Mouse (Mus musculus) frontal cortex, postnatal 36 days (tissue): Measurements from ENCODE around the gene Pcdh19.
A peak's percentile ranks its signal among the peaks of the same experiment; 100 is the strongest.
"Not testable (repeated sequence)": the region's sequence is repeated elsewhere in the genome, so short reads cannot be mapped to it uniquely, and the experiment has no call there.

ENCODE experiments used
- DNase-seq, 2 experiments: peaks; one replicate each; pipeline ENCODE4 v3.0.0; 2022; ENCODE audit warnings: low spot score in 2 of 2

Pcdh19 gene

GRCm38 (mm10) chrX:133688840-133689239 lies at the start of gene Pcdh19:
Gene Pcdh19, minus strand, starts transcription at chrX:133688987.
- peak; percentile 78 to 81 for DNase-seq

- no peak for DNase-seq
Observed at GRCm38 (mm10) chrX:133735871-133736270, 47.1 kb upstream of the Pcdh19 start.

GRCm38 (mm10) chrX:133734984-133735383 lies 46.2 kb upstream of the Pcdh19 start:
- DNase-seq = peak in 1 of 2 experiments; percentile 19

- DNase-seq = no peak
Observed at GRCm38 (mm10) chrX:133721517-133721916, 32.7 kb upstream of the Pcdh19 start.

GRCm38 (mm10) chrX:133710621-133711020 lies 21.8 kb upstream of the Pcdh19 start:
- DNase-seq = no peak

- DNase-seq = no peak
Observed at GRCm38 (mm10) chrX:133702902-133703301, 14.1 kb upstream of the Pcdh19 start.

- DNase-seq = not testable (repeated sequence)
Observed at GRCm38 (mm10) chrX:133697871-133698270, 9.1 kb upstream of the Pcdh19 start.

- no peak for DNase-seq
Observed at GRCm38 (mm10) chrX:133696461-133696860, 7.7 kb upstream of the Pcdh19 start.

- no peak for DNase-seq
Observed at GRCm38 (mm10) chrX:133693037-133693760, 4.4 kb upstream of the Pcdh19 start.

GRCm38 (mm10) chrX:133692392-133692790 lies 3.6 kb upstream of the Pcdh19 start:
- DNase-seq = no peak

GRCm38 (mm10) chrX:133691581-133692391 lies 3.0 kb upstream of the Pcdh19 start:
- peak in 1 of 2 experiments; percentile 68 for DNase-seq

GRCm38 (mm10) chrX:133690822-133691221 lies 2.0 kb upstream of the Pcdh19 start:
- DNase-seq = no peak

- DNase-seq = no peak
Observed at GRCm38 (mm10) chrX:133689576-133690250, 926 bp upstream of the Pcdh19 start.

- no peak for DNase-seq
Observed at GRCm38 (mm10) chrX:133688156-133688555, 631 bp downstream of the Pcdh19 start.

GRCm38 (mm10) chrX:133687666-133688151 lies 1.1 kb downstream of the Pcdh19 start:
- no peak for DNase-seq

GRCm38 (mm10) chrX:133686533-133687311 lies 2.1 kb downstream of the Pcdh19 start:
- no peak for DNase-seq

GRCm38 (mm10) chrX:133685572-133685971 lies 3.2 kb downstream of the Pcdh19 start:
- no peak for DNase-seq

GRCm38 (mm10) chrX:133683961-133684360 lies 4.8 kb downstream of the Pcdh19 start:
- DNase-seq = no peak

- no peak for DNase-seq
Observed at GRCm38 (mm10) chrX:133675121-133675520, 13.7 kb downstream of the Pcdh19 start.

- DNase-seq = no peak
Observed at GRCm38 (mm10) chrX:133673796-133674195, 15.0 kb downstream of the Pcdh19 start.

- DNase-seq = no peak
Observed at GRCm38 (mm10) chrX:133660111-133660510, 28.7 kb downstream of the Pcdh19 start.
